Mouse (Mus musculus): ENCODE measurements at regions not wholly inside any gene's neighbourhood (a gene's known extent, or its start where the extent isn't known, plus 50 kb on each side); places are given as distances from the start of the nearest gene placed in this dataset.

DNA sequence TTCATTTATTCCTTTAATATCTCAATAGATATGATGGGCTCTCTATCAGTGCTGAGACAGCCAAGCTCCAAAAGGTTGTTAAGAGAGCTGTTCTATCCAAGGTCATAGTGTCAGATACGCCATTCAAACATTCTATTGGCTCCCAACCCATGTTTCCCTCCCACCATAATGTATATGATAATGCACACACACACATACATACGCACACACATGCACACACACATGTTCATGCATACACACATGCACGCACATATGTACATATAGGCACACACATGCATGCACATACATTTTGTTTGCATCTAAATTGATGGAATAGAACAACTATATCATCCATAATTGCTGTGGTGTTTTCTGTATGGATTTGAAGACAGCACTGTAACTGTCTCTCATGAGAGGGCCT, 60.0 kb upstream of the Myb start:
- TF ChIP-seq POLR2A (IDR thresholded peaks at IDR 0.05; ENCODE audit: borderline replicate concordance, extremely low read depth, insufficient read depth, insufficient read length, poor library complexity, severe bottlenecking) (no peak), CTCF (IDR thresholded peaks at IDR 0.05; ENCODE audit: borderline replicate concordance, extremely low read depth, insufficient read depth, insufficient read length) (no peak)
